Mouse (Mus musculus) olfactory bulb, adult 2 months (tissue): ENCODE results near the gene Nepro.

Experiments
- CTCF ChIP-seq: fragments of 200-500 bp; IDR thresholded peaks from 2 replicates; pipeline ENCODE4 v1.5.1; 2012; ENCODE audit warnings: low read depth, mild to moderate bottlenecking, low read length, moderate library complexity; ENCODE audit not compliant: insufficient read depth
- POLR2A ChIP-seq: fragments of 200-500 bp; IDR thresholded peaks from 2 replicates; pipeline ENCODE4 v1.6.1; 2012; ENCODE audit warnings: mild to moderate bottlenecking, low read depth, low read length, moderate library complexity; ENCODE audit not compliant: insufficient read depth

GRCm38 (mm10) chr16:44735676-44736075 is 11.6 kb downstream of the Nepro start:
- TF ChIP-seq CTCF = no peak
- no peak for TF ChIP-seq POLR2A
